ENCODE assay signal across 8 mouse cellular contexts in the genomic region with DNA sequence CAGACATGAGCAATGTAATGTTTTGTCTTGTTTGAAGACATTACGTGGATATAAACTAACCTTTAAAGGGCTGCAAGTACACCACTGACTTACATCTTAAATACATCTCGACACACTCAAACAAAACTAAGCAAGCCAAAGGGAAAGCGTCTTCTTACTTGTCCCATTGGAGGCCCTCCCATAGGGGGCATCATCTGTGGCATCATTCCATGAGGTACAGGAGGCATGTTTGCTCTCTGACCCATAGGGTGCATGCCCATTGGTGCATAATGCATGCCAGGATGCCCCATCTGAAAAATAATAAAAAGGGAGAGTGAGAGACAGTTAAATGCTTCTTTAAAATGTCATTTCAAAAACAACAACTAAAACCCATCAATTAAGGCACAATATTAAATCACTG. TPM values are rescaled to one million over a fixed set of nuclear protein-coding genes. Genes with fewer than 3 reads are reported as not detected.
DNase-seq lines count a peak whose midpoint lies in the region; ATAC-seq and TF ChIP-seq lines count a peak whose summit lies in the region.

No protein-coding gene starts in this region.

- no peaks in the 10 kb centered on the region for H3K9me3 ChIP-seq in heart, embryonic 16.5 days (replicated peaks; ENCODE audit: control insufficient read depth, low read length)
- no peaks in the 10 kb centered on the region for H3K9me3 ChIP-seq in liver, embryonic 15.5 days (replicated peaks)

- no peak overlapping the region for H3K27ac ChIP-seq in thymus, adult 2 months (ENCODE audit: control insufficient read depth, insufficient read depth, low read length)
- no peak overlapping the region for H3K27ac ChIP-seq in heart, embryonic 16.5 days (ENCODE audit: low read length)
- H3K27ac ChIP-seq in liver, embryonic 15.5 days (replicated peaks), result no peak overlapping the region

- H3K36me3 ChIP-seq in thymus, adult 2 months (ENCODE audit: control insufficient read depth, insufficient read depth, low read length), result no peaks in the 10 kb centered on the region
- peaks cover 6% of the 10 kb centered on the region; the same call in 1 of the 2 replicates for H3K36me3 ChIP-seq in heart, embryonic 16.5 days (ENCODE audit: control insufficient read depth, insufficient read depth)
- peaks cover 6% of the 10 kb centered on the region for H3K36me3 ChIP-seq in liver, embryonic 15.5 days (replicated peaks)

- 81% methylated on average over 3 of the region's 3 CpGs for WGBS in thymus, adult 2 months
- 71% methylated on average over 3 of the region's 3 CpGs for WGBS in heart, embryonic 16.5 days
- WGBS in liver, embryonic 15.5 days (ENCODE audit: insufficient replicate concordance), result 70% methylated on average over 3 of the region's 3 CpGs

- no peak for TF ChIP-seq POLR2A in thymus, adult 2 months (IDR thresholded peaks at IDR 0.05; ENCODE audit: control insufficient read depth, extremely low read depth, insufficient read depth, low read length, poor library complexity)

- H3K4me2 ChIP-seq in heart, embryonic 16.5 days (ENCODE audit: low read depth, low read length), result peak overlapping the region; percentile 84
- H3K4me2 ChIP-seq in liver, embryonic 15.5 days, result peak overlapping the region; percentile 67

- H3K4me1 ChIP-seq in thymus, adult 2 months (replicated peaks; ENCODE audit: control insufficient read depth, insufficient read depth, low read length), result peaks cover 2% of the 10 kb centered on the region; the same call in 1 of the 2 replicates
- H3K4me1 ChIP-seq in heart, embryonic 16.5 days (ENCODE audit: control insufficient read depth, insufficient read depth, low read length), result peaks cover 15% of the 10 kb centered on the region
- H3K4me1 ChIP-seq in liver, embryonic 15.5 days (replicated peaks), result peaks cover 22% of the 10 kb centered on the region

- DNase-seq in cerebellum, adult 11 months, result peak; percentile 13
- DNase-seq in thymus, postnatal 4 days, result peak; percentile 17
- DNase-seq in thymus, adult 2 months, result no peak
- DNase-seq in right cerebral cortex, postnatal 36 days (ENCODE audit: low spot score in 2 of 2), result no peak
- DNase-seq in ovary, postnatal 10 days (ENCODE audit: low spot score), result no peak

- no peak overlapping the region for H3K4me3 ChIP-seq in thymus, adult 2 months (ENCODE audit: control insufficient read depth, insufficient read depth, low read length)
- peak overlapping the region; percentile 21; the same call in 1 of the 2 replicates for H3K4me3 ChIP-seq in heart, embryonic 16.5 days (ENCODE audit: low read length)
- peak overlapping the region; percentile 82 for H3K4me3 ChIP-seq in liver, embryonic 15.5 days (replicated peaks)

- H3K27me3 ChIP-seq in thymus, adult 2 months (ENCODE audit: control insufficient read depth, insufficient read depth, low read length), result no peaks in the 10 kb centered on the region
- H3K27me3 ChIP-seq in heart, embryonic 16.5 days (ENCODE audit: control insufficient read depth, insufficient read depth, low read length), result no peaks in the 10 kb centered on the region
- no peaks in the 10 kb centered on the region for H3K27me3 ChIP-seq in liver, embryonic 15.5 days

- H3K9ac ChIP-seq in heart, embryonic 16.5 days (ENCODE audit: low read length), result no peak overlapping the region; the same call in 1 of the 2 replicates
- H3K9ac ChIP-seq in liver, embryonic 15.5 days, result peak overlapping the region; percentile 37; the same call in 1 of the 2 replicates

- no peak for TF ChIP-seq CTCF in thymus, adult 2 months (IDR thresholded peaks at IDR 0.05; ENCODE audit: borderline replicate concordance, control insufficient read depth, extremely low read depth, insufficient read depth, low read length, poor library complexity)

- no peak for ATAC-seq in cerebellum, adult (ENCODE audit: insufficient number of reproducible peaks, low FRiP score, low TSS enrichment)
- ATAC-seq in heart, embryonic 16.5 days (replicated peaks; ENCODE audit: extremely low read depth, insufficient read depth, low FRiP score), result no peak
- ATAC-seq in liver, embryonic 15.5 days (ENCODE audit: insufficient read depth), result no peak

RNA-seq across cellular contexts. Expression of gene Prpf40a, which starts 1.3 kb away (rescaled TPM):
- 58.2 and 70.5 TPM in 2 replicates for polyA plus RNA-seq in thymus, adult 2 months (2012; rRNA removed)
- polyA plus RNA-seq in heart, embryonic 16.5 days (2015; fragmentation: Nextera tagmentation; extraction: Ambion mirVana), result 80.9 and 81.4 TPM in 2 replicates
- 62.6 and 65.6 TPM in 2 replicates for polyA plus RNA-seq in liver, embryonic 15.5 days (2015; fragmentation: Nextera tagmentation; extraction: Ambion mirVana)

RNA-seq across cellular contexts. Expression of gene Arl6ip6, which starts 1.7 kb away (rescaled TPM):
- 22.1 and 26.5 TPM in 2 replicates for polyA plus RNA-seq in thymus, adult 2 months (2012; rRNA removed)
- 28.8 and 39.8 TPM in 2 replicates for polyA plus RNA-seq in heart, embryonic 16.5 days (2015; fragmentation: Nextera tagmentation; extraction: Ambion mirVana)
- polyA plus RNA-seq in liver, embryonic 15.5 days (2015; fragmentation: Nextera tagmentation; extraction: Ambion mirVana), result 24.0 and 26.9 TPM in 2 replicates

Comparison
In these comparisons a context has a peak if more than half of its experiments do, and no peak if none do; other contexts are left out.
1. DNase-seq: peak in cerebellum, adult 11 months (single experiment) and thymus, postnatal 4 days (single experiment); none in thymus, adult 2 months (single experiment), right cerebral cortex, postnatal 36 days (0 of 2) and ovary, postnatal 10 days (single experiment).